Mouse (Mus musculus) heart, adult 10 weeks (tissue): ENCODE measurements around the gene BC035044. TPM values are rescaled to one million over a fixed set of nuclear protein-coding genes. Genes with fewer than 3 reads are reported as not detected.

Experiments
- polyA plus RNA-seq: library from polyadenylated mRNA; stranded (reverse); fragments of 350-450 nt; fragmentation: Illumina TruSeq; extraction: RNeasy Lipid Tissue Mini Kit (QIAGEN cat#74804); gene quantifications from one replicate; pipeline ENCODE4 v1.2.3, GENCODE M21; 2014; ENCODE audit warnings: low read depth, low replicate concordance

Gene BC035044
- 0.39 TPM for polyA plus RNA-seq

DNA sequence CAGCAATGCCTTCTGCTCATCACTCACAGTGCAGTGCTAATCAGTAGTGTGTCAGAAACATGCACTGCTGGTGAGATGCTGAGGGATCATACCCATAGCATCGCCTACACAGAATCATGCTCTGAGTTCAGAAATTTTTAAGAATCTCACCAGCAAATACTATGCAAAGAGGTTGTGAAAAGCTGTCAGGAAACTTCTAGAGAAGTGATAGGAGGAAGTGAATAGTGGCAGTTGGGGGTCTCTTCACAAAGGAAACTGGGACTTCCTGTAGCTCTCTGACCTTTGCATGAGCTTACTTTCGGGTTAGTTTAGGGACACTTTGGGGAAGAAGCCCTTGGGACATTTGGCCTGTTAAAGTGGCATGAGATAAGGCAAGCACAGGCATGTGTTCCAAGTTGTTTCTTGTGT, at the start of gene BC035044:
BC035044 (minus strand) TSS at position 179 of the 408 bp plus-strand sequence.

DNA sequence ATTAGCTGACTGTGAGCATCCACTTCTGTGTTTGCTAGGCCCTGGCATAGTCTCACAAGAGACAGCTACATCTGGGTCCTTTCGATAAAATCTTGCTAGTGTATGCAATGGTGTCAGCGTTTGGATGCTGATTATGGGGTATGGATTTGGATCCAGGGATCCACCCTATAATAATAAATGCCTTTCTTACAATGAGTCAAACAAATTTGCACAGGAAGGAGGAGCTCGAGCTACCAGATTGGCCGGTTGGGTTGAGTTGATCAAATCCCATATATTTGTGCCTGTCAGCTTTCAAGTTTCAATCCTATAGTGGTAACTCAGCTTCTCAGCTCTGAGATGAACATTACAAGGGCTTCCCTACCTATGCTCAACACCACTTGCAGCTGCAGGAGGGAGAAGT, 43.2 kb upstream of the BC035044 start, which contains the start of gene Clec2g:
Clec2g (plus strand) TSS at position 301 of the 400 bp plus-strand sequence.

DNA sequence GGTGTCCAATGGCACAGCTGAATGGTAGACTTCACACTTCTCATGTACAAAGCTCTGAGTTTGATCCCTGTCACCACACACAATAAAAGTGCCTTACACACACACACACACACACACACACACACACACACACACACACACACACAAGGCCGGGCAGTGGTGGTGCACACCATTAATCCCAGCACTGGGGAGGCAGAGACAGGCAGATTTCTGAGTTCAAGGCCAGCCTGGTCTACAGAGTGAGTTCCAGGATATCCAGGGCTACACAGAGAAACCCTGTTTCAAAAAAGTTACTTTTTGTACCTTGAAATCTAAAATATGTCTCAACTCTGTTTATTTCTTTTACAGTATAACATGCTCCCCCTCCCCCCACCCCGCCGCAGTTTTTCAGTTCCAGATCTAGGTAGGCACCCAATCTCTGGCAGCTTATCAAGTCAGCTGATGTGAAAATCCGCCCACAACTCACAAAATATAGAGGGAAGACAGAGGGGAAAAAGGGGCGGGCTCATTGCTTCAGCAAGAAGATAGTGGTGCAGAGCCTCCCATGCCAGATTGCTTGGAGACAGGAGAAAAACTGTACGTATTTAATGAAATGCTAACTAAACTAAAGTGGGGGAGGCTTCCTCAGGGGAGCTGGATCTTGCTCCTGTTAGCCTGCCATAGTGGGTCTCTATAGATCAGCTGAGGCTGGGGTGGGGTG, 3.7 kb downstream of the BC035044 start, which contains the start of gene Clec2i:
Clec2i (plus strand) TSS at position 498 of the 700 bp plus-strand sequence.

DNA sequence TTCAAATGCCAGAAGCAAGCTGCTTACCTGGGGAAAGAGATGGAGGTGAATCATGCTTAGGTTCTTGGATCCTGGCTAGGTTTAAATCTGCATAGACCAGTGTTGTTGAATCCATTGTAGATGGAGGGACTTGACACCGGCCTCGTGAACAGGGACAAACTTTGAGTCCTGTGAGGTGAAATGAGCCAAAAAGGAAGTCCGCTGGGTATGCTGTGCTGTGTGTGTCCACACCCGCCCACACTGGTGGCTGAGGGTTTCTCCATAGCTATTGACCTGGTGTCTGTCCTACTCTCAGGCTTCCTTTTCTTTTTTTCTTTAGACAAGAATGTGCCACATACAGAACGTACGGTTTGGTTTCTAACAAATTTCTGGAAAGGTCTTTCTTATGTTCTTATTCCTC, 64.8 kb downstream of the BC035044 start, which contains the start of the genes Gm44511 and Klrb1b:
Gm44511 (minus strand) TSS at position 184 of the 400 bp plus-strand sequence.
Klrb1b (minus strand) TSS at position 200 of the 400 bp plus-strand sequence.

Other genes with a start within 250 kb of the BC035044 start
- gene Clec2h, start 228.7 kb downstream of the BC035044 start, polyA plus RNA-seq, result not detected
- gene Klrb1, start 168.1 kb downstream of the BC035044 start, polyA plus RNA-seq, result not detected
- gene Klrb1c, start 101.9 kb downstream of the BC035044 start, polyA plus RNA-seq, result not detected
- gene Gm44511, start 64.8 kb downstream of the BC035044 start, polyA plus RNA-seq, result not detected
- not detected for gene Klrb1b, start 64.8 kb downstream of the BC035044 start, polyA plus RNA-seq
- gene Clec2i, start 3.5 kb downstream of the BC035044 start, polyA plus RNA-seq, result not detected
- not detected for gene Clec2g, start 43.3 kb upstream of the BC035044 start, polyA plus RNA-seq
- not detected for gene Klrb1f, start 154.8 kb upstream of the BC035044 start, polyA plus RNA-seq
- gene Clec2e, start 209.8 kb upstream of the BC035044 start, polyA plus RNA-seq, result 0.29 TPM